Mouse (Mus musculus): ENCODE measurements at regions not wholly inside any gene's neighbourhood (a gene's known extent, or its start where the extent isn't known, plus 50 kb on each side); places are given as distances from the start of the nearest gene placed in this dataset.

- no peak for TF ChIP-seq CTCF (IDR thresholded peaks at IDR 0.05; ENCODE audit: low read depth, low read length)
- no peak for TF ChIP-seq POLR2A (IDR thresholded peaks at IDR 0.05; ENCODE audit: insufficient read depth, low read length)
These were observed 1098.1 kb upstream of the Arrdc3 start for GRCm38 (mm10) chr13:79784991-79785666.

Data from ES-Bruce4 (cell line).